In genomic region chr14:34363490-34364253, GRCm38 (mm10) we compare ENCODE assay signal across 7 mouse cellular contexts. TPM values are rescaled to one million over a fixed set of nuclear protein-coding genes. Genes with fewer than 3 reads are reported as not detected.
DNase-seq lines count a peak whose midpoint lies in the region; ATAC-seq lines count a peak whose summit lies in the region.

No protein-coding gene starts in this region.

- no peaks in the 10 kb centered on the region for H3K36me3 ChIP-seq in hindbrain, embryonic 12.5 days

- H3K27me3 ChIP-seq in hindbrain, embryonic 12.5 days, result peaks cover 4% of the 10 kb centered on the region; the same call in 1 of the 2 replicates

- DNase-seq in R1 (ENCODE audit: low read depth, low spot score), result peak; percentile 94
- DNase-seq in cerebellum, adult 9-10 months, result peak; percentile 68
- DNase-seq in frontal cortex, postnatal 25 days (ENCODE audit: low spot score in 2 of 2), result peak; percentile 19 to 25
- DNase-seq in left cerebral cortex, adult 18-20 months (ENCODE audit: low spot score in 2 of 2), result peak; percentile 50 to 54
- DNase-seq in lung, postnatal 36 days, result peak; percentile 89
- DNase-seq in retina, postnatal 1 day, result peak; percentile 74

- H3K27ac ChIP-seq in hindbrain, embryonic 12.5 days, result no peak overlapping the region

- peak overlapping the region; percentile 63 for H3K9ac ChIP-seq in hindbrain, embryonic 12.5 days

- 2% methylated on average over 32 of the region's 32 CpGs for WGBS in hindbrain, embryonic 12.5 days

- H3K4me3 ChIP-seq in hindbrain, embryonic 12.5 days, result peak overlapping the region; percentile 41

- ATAC-seq in hindbrain, embryonic 12.5 days (ENCODE audit: low FRiP score), result peak; percentile 87

- no peaks in the 10 kb centered on the region for H3K9me3 ChIP-seq in hindbrain, embryonic 12.5 days (replicated peaks)

- peak overlapping the region; percentile 71 for H3K4me2 ChIP-seq in hindbrain, embryonic 12.5 days (replicated peaks)

- H3K4me1 ChIP-seq in hindbrain, embryonic 12.5 days, result peaks cover 8% of the 10 kb centered on the region; the same call in 1 of the 2 replicates

RNA-seq across cellular contexts. Expression of gene Fam25c, which starts 8.4 kb away (rescaled TPM):
- not detected in 2 replicates for polyA plus RNA-seq in hindbrain, embryonic 12.5 days (2016; fragmentation: Nextera tagmentation; extraction: Ambion mirVana)
- total RNA-seq in left cerebral cortex, adult 18-20 months (2021), result not detected

RNA-seq across cellular contexts. Expression of gene Sncg, which starts 10.9 kb away (rescaled TPM):
- polyA plus RNA-seq in hindbrain, embryonic 12.5 days (2016; fragmentation: Nextera tagmentation; extraction: Ambion mirVana), result 130 and 136 TPM in 2 replicates
- total RNA-seq in left cerebral cortex, adult 18-20 months (2021), result 1 to 10 TPM; 5.4 to 5.8 TPM

RNA-seq across cellular contexts. Expression of gene Mmrn2, which starts 11.6 kb away (rescaled TPM):
- 7.0 and 7.3 TPM in 2 replicates for polyA plus RNA-seq in hindbrain, embryonic 12.5 days (2016; fragmentation: Nextera tagmentation; extraction: Ambion mirVana)
- total RNA-seq in left cerebral cortex, adult 18-20 months (2021), result 1 to 10 TPM; 4.0 to 4.3 TPM

RNA-seq across cellular contexts. Expression of gene Glud1, which starts 53.1 kb away (rescaled TPM):
- 97.7 and 110 TPM in 2 replicates for polyA plus RNA-seq in hindbrain, embryonic 12.5 days (2016; fragmentation: Nextera tagmentation; extraction: Ambion mirVana)
- total RNA-seq in left cerebral cortex, adult 18-20 months (2021), result 100 to 1,000 TPM; 270 to 302 TPM

RNA-seq across cellular contexts. Expression of gene Shld2, which starts 53.4 kb away (rescaled TPM):
- polyA plus RNA-seq in hindbrain, embryonic 12.5 days (2016; fragmentation: Nextera tagmentation; extraction: Ambion mirVana), result 8.5 and 9.4 TPM in 2 replicates
- 10 to 100 TPM in 1 of 2 experiments, 1 to 10 TPM in 1; 10.0 to 11.9 TPM for total RNA-seq in left cerebral cortex, adult 18-20 months (2021)

Comparison
In these comparisons a context has a peak if more than half of its experiments do, and no peak if none do; other contexts are left out.
1. DNase-seq: peak in every context shown above with its lines; median percentile 94 in R1; 89 in lung, postnatal 36 days; 74 in retina, postnatal 1 day; 68 in cerebellum, adult 9-10 months; 52 in left cerebral cortex, adult 18-20 months; 22 in frontal cortex, postnatal 25 days.